Mouse (Mus musculus): ENCODE data around the gene Nek9. TPM values are rescaled to one million over a fixed set of nuclear protein-coding genes. Genes with fewer than 3 reads are reported as not detected.

Nek9 gene
- polyA plus RNA-seq, 1 experiment from 2014 or later: 17.3 TPM

DNA sequence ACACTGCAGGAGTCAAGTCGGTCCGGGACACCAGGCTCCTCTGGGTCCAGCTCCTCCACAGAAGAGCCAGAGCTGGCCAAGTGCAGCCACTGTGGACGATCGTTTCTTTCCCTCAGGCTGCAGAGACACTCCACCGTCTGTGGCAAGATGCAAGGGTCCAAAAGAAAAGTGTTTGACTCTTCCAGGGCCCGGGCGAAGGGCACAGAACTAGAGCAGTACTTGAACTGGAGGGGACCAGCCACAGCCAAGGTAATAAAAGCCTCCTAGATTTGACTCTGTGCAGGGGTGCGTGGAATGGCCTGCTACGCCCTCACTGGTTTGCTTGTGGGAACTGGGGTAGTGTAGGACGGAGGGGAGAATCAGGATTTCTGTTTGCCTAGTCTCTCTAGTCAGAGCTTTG is 48.5 kb downstream of the Nek9 start:
- no peak overlapping the region for H3K27ac ChIP-seq (replicated peaks in 1 of 2; ENCODE audit: control insufficient read depth in 1 of 2, insufficient read depth in 1 of 2, low read depth in 2 of 2, low read length in 2 of 2)
- no peak overlapping the region for H3K4me2 ChIP-seq (ENCODE audit: low read length)
- peaks cover 12 to 16% of the 10 kb centered on the region in 2 experiments for H3K4me1 ChIP-seq (ENCODE audit: control insufficient read depth in 2 of 2, insufficient read depth in 2 of 2, low read length in 2 of 2)
- no peaks in the 10 kb centered on the region for H3K36me3 ChIP-seq (ENCODE audit: control insufficient read depth, insufficient read depth, low read length)
- no peak overlapping the region for H3K4me3 ChIP-seq (ENCODE audit: control insufficient read depth in 1 of 2, insufficient read depth in 1 of 2, low read depth in 1 of 2, low read length in 2 of 2)
- no peak for ATAC-seq (ENCODE audit: insufficient number of reproducible peaks, insufficient read depth, low FRiP score, low read depth)
- 0 out of 2 replicates have a peak, but pooled peaks cover 4% of the 10 kb centered on the region for H3K27me3 ChIP-seq (ENCODE audit: control insufficient read depth, insufficient read depth, low read length)
- peaks cover 20% of the 10 kb centered on the region for H3K9me3 ChIP-seq (ENCODE audit: control insufficient read depth, low read length)
- no peak overlapping the region for H3K9ac ChIP-seq (ENCODE audit: low read length)
- 78% methylated on average over 10 of the region's 10 CpGs for WGBS

DNA sequence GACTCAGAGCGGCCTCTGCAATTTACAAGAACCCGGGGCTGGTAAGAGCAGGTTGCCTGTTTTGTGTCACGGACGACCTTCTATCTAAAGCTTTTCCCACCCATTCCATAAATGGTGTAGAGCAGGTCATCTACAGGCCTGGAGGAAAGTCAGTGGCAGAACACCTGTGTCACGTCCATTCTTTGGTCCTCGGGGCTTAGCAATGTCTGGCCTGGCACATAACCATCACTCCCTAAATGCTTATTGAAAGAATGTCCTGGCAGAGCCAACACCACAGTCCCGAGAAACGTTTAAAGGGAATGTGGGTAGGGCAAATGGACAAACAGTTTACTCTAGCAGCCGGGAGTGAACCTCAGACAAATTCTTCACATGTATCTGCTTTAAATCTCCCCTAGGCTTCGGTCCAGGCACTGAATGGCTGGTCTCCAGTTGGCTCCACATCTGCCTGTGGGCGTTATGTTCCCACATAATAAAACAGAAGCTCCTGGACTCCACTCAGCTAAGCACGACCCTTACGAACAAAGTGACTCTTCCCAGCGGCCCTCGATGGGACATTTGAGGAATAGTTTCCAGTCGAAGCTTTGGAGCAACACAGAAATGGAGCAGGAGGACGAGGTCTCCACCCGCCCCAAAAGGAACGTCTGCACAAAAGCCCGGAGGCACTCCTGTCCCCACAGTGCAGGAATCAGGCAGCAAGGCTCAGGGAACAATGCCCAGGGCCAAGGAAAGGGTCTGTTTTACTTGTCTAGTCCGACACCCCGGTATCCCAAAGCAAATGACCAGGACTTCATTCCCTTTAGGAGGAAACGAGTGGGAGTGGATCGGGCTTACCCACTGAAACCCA is 49.8 kb downstream of the Nek9 start:
- H3K9ac ChIP-seq (ENCODE audit: low read length): peak overlapping the region; percentile 75
- peak overlapping the region; percentile 49 to 76 for H3K4me3 ChIP-seq (ENCODE audit: control insufficient read depth in 1 of 2, insufficient read depth in 1 of 2, low read depth in 1 of 2, low read length in 2 of 2)
- peaks cover 13% of the 10 kb centered on the region for H3K9me3 ChIP-seq (ENCODE audit: control insufficient read depth, low read length)
- peak overlapping the region; percentile 78 for H3K4me2 ChIP-seq (ENCODE audit: low read length)
- H3K4me1 ChIP-seq (ENCODE audit: control insufficient read depth in 2 of 2, insufficient read depth in 2 of 2, low read length in 2 of 2): peaks cover 12 to 16% of the 10 kb centered on the region in 2 experiments
- 44% methylated on average over 24 of the region's 24 CpGs for WGBS
- H3K27ac ChIP-seq (replicated peaks in 1 of 2; ENCODE audit: control insufficient read depth in 1 of 2, insufficient read depth in 1 of 2, low read depth in 2 of 2, low read length in 2 of 2): peak overlapping the region; percentile 55 to 57; a peak in 3 of 4 replicates
- H3K27me3 ChIP-seq (ENCODE audit: control insufficient read depth, insufficient read depth, low read length): 0 out of 2 replicates have a peak, but pooled peaks cover 4% of the 10 kb centered on the region
- ATAC-seq (ENCODE audit: insufficient number of reproducible peaks, insufficient read depth, low FRiP score, low read depth): no peak
- no peaks in the 10 kb centered on the region for H3K36me3 ChIP-seq (ENCODE audit: control insufficient read depth, insufficient read depth, low read length)

- WGBS: 4% methylated on average over 29 of the region's 31 CpGs
- H3K27me3 ChIP-seq (ENCODE audit: control insufficient read depth, insufficient read depth, low read length): 0 out of 2 replicates have a peak, but pooled peaks cover 4% of the 10 kb centered on the region
Measured at GRCm38 (mm10) chr12:85288486-85289156, 50.5 kb downstream of the Nek9 start, which contains the start of gene Zc2hc1c. Zc2hc1c (plus strand) TSS chr12:85288591.

GRCm38 (mm10) chr12:85287809-85288485 is 51.2 kb downstream of the Nek9 start, which contains the start of gene Acyp1:
Acyp1 (minus strand) TSS chr12:85288438.
- Histone ChIP-seq H3K4me3 (ENCODE audit: control insufficient read depth in 1 of 2, insufficient read depth in 1 of 2, low read depth in 1 of 2, low read length in 2 of 2) (peak within 1 kb of the TSS; percentile 49 to 76), H3K9ac (ENCODE audit: low read length) (peak within 1 kb of the TSS; percentile 75), H3K4me2 (ENCODE audit: low read length) (peak within 1 kb of the TSS; percentile 78), H3K9me3 (ENCODE audit: control insufficient read depth, low read length) (peaks cover 3% of the 10 kb centered on the region; the same call in 1 of the 2 replicates), H3K4me1 (ENCODE audit: control insufficient read depth in 2 of 2, insufficient read depth in 2 of 2, low read length in 2 of 2) (peaks cover 12 to 16% of the 10 kb centered on the region in 2 experiments), H3K36me3 (ENCODE audit: control insufficient read depth, insufficient read depth, low read length) (no peaks in the 10 kb centered on the region), H3K27ac (replicated peaks in 1 of 2; ENCODE audit: control insufficient read depth in 1 of 2, insufficient read depth in 1 of 2, low read depth in 2 of 2, low read length in 2 of 2) (peak within 1 kb of the TSS; percentile 37 to 55; a peak in 2 of 4 replicates), H3K27me3 (ENCODE audit: control insufficient read depth, insufficient read depth, low read length) (0 out of 2 replicates have a peak, but pooled peaks cover 4% of the 10 kb centered on the region)
- ATAC-seq (ENCODE audit: insufficient number of reproducible peaks, insufficient read depth, low FRiP score, low read depth): no peak; the same call in 1 of the 2 replicates
- 11% methylated on average over 21 of the region's 21 CpGs for WGBS

More at GRCm38 (mm10) chr12:85288486-85289156, 50.5 kb downstream of the Nek9 start, which contains the start of gene Zc2hc1c:
- peak; percentile 79 for ATAC-seq (ENCODE audit: insufficient number of reproducible peaks, insufficient read depth, low FRiP score, low read depth)
- H3K4me1 ChIP-seq (ENCODE audit: control insufficient read depth in 2 of 2, insufficient read depth in 2 of 2, low read length in 2 of 2): peaks cover 12 to 16% of the 10 kb centered on the region in 2 experiments
- H3K27ac ChIP-seq (replicated peaks in 1 of 2; ENCODE audit: control insufficient read depth in 1 of 2, insufficient read depth in 1 of 2, low read depth in 2 of 2, low read length in 2 of 2): peak within 1 kb of the TSS; percentile 55 to 57; a peak in 3 of 4 replicates
- H3K36me3 ChIP-seq (ENCODE audit: control insufficient read depth, insufficient read depth, low read length): no peaks in the 10 kb centered on the region
- H3K4me2 ChIP-seq (ENCODE audit: low read length): peak within 1 kb of the TSS; percentile 78
- peak within 1 kb of the TSS; percentile 75 for H3K9ac ChIP-seq (ENCODE audit: low read length)
- peaks cover 5% of the 10 kb centered on the region; the same call in 1 of the 2 replicates for H3K9me3 ChIP-seq (ENCODE audit: control insufficient read depth, low read length)
- H3K4me3 ChIP-seq (ENCODE audit: control insufficient read depth in 1 of 2, insufficient read depth in 1 of 2, low read depth in 1 of 2, low read length in 2 of 2): peak within 1 kb of the TSS; percentile 49 to 76

GRCm38 (mm10) chr12:85286941-85287340 is 52.2 kb downstream of the Nek9 start:
- H3K27ac ChIP-seq (replicated peaks in 1 of 2; ENCODE audit: control insufficient read depth in 1 of 2, insufficient read depth in 1 of 2, low read depth in 2 of 2, low read length in 2 of 2): no peak overlapping the region
- H3K9me3 ChIP-seq (ENCODE audit: control insufficient read depth, low read length): peaks cover 3% of the 10 kb centered on the region; the same call in 1 of the 2 replicates
- 0 out of 2 replicates have a peak, but pooled peaks cover 4% of the 10 kb centered on the region for H3K27me3 ChIP-seq (ENCODE audit: control insufficient read depth, insufficient read depth, low read length)
- no peak overlapping the region for H3K4me3 ChIP-seq (ENCODE audit: control insufficient read depth in 1 of 2, insufficient read depth in 1 of 2, low read depth in 1 of 2, low read length in 2 of 2)
- no peak for ATAC-seq (ENCODE audit: insufficient number of reproducible peaks, insufficient read depth, low FRiP score, low read depth)
- 49% methylated on average over 4 of the region's 5 CpGs for WGBS
- no peak overlapping the region for H3K9ac ChIP-seq (ENCODE audit: low read length)
- no peaks in the 10 kb centered on the region for H3K36me3 ChIP-seq (ENCODE audit: control insufficient read depth, insufficient read depth, low read length)
- H3K4me1 ChIP-seq (ENCODE audit: control insufficient read depth in 2 of 2, insufficient read depth in 2 of 2, low read length in 2 of 2): peaks cover 12 to 16% of the 10 kb centered on the region in 2 experiments
- no peak overlapping the region for H3K4me2 ChIP-seq (ENCODE audit: low read length)

DNA sequence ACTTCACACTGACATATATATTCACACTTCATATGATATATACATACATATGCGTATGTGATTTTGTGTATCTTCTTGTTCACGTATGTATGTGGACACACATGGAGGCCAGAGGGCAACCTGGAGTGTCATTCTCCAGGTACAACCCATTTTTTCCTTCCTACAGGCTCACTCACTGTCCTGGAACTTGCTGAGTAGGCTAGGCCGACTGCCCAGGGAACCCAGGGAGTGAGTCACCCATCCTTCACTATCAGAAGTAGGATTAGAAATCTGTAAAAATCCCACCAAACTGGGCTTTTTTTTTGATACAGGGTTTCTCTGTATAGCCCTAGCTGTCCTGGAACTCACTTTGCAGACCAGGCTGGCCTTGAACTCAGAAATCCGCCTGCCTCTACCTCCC is 54.2 kb downstream of the Nek9 start:
- Histone ChIP-seq H3K27me3 (ENCODE audit: control insufficient read depth, insufficient read depth, low read length) (0 out of 2 replicates have a peak, but pooled peaks cover 4% of the 10 kb centered on the region), H3K4me1 (ENCODE audit: control insufficient read depth in 2 of 2, insufficient read depth in 2 of 2, low read length in 2 of 2) (peaks cover 12 to 16% of the 10 kb centered on the region in 2 experiments), H3K9ac (ENCODE audit: low read length) (no peak overlapping the region), H3K36me3 (ENCODE audit: control insufficient read depth, insufficient read depth, low read length) (no peaks in the 10 kb centered on the region), H3K4me2 (ENCODE audit: low read length) (no peak overlapping the region), H3K27ac (replicated peaks in 1 of 2; ENCODE audit: control insufficient read depth in 1 of 2, insufficient read depth in 1 of 2, low read depth in 2 of 2, low read length in 2 of 2) (no peak overlapping the region), H3K9me3 (ENCODE audit: control insufficient read depth, low read length) (peaks cover 3% of the 10 kb centered on the region; the same call in 1 of the 2 replicates), H3K4me3 (ENCODE audit: control insufficient read depth in 1 of 2, insufficient read depth in 1 of 2, low read depth in 1 of 2, low read length in 2 of 2) (no peak overlapping the region)
- WGBS: 85% methylated on average over 4 of the region's 4 CpGs
- no peak for ATAC-seq (ENCODE audit: insufficient number of reproducible peaks, insufficient read depth, low FRiP score, low read depth)

- Histone ChIP-seq H3K27me3 (ENCODE audit: control insufficient read depth, insufficient read depth, low read length) (no peaks in the 10 kb centered on the region), H3K9ac (ENCODE audit: low read length) (no peak overlapping the region), H3K4me3 (ENCODE audit: control insufficient read depth in 1 of 2, insufficient read depth in 1 of 2, low read depth in 1 of 2, low read length in 2 of 2) (no peak overlapping the region), H3K4me2 (ENCODE audit: low read length) (no peak overlapping the region), H3K36me3 (ENCODE audit: control insufficient read depth, insufficient read depth, low read length) (no peaks in the 10 kb centered on the region), H3K4me1 (ENCODE audit: control insufficient read depth in 2 of 2, insufficient read depth in 2 of 2, low read length in 2 of 2) (peaks cover 12 to 13% of the 10 kb centered on the region in 2 experiments), H3K9me3 (ENCODE audit: control insufficient read depth, low read length) (peaks cover 3% of the 10 kb centered on the region; the same call in 1 of the 2 replicates), H3K27ac (replicated peaks in 1 of 2; ENCODE audit: control insufficient read depth in 1 of 2, insufficient read depth in 1 of 2, low read depth in 2 of 2, low read length in 2 of 2) (no peak overlapping the region)
- WGBS: 71% methylated on average over 8 of the region's 8 CpGs
- no peak for ATAC-seq (ENCODE audit: insufficient number of reproducible peaks, insufficient read depth, low FRiP score, low read depth)
Measured at GRCm38 (mm10) chr12:85284331-85284730, 54.8 kb downstream of the Nek9 start.

Data from heart, embryonic 14.5 days (tissue).